Mouse (Mus musculus) embryonic facial prominence, embryonic 14.5 days (tissue): ENCODE measurements around the gene Rfx3. TPM values are rescaled to one million over a fixed set of nuclear protein-coding genes. Genes with fewer than 3 reads are reported as not detected.

ENCODE experiments used
- ATAC-seq: fragments of 200-750 bp; cut with Nextera tagmentation; 2 replicates; pipeline ENCODE4 v1.8.0; 2017; ENCODE audit warnings: low read depth, moderate number of reproducible peaks, moderate TSS enrichment
- DNase-seq: peaks from one replicate; pipeline ENCODE4 v3.0.0-alpha.2; 2015; ENCODE audit warnings: low spot score
- H3K27ac ChIP-seq: fragments of 300-500 bp; sonication (generic); replicated peaks from 2 replicates; pipeline ENCODE4 v1.5.1; 2014; ENCODE audit warnings: low read depth, mild to moderate bottlenecking, low read length, moderate library complexity
- H3K27me3 ChIP-seq: fragments of 300-500 bp; sonication (generic); replicated peaks from 2 replicates; pipeline ENCODE4 v1.6.1; 2014; ENCODE audit warnings: low read length; ENCODE audit not compliant: control insufficient read depth, insufficient read depth
- H3K36me3 ChIP-seq: fragments of 300-500 bp; sonication (generic); 2 replicates; pipeline ENCODE4 v1.6.1; 2014; ENCODE audit warnings: low read length, mixed read lengths; ENCODE audit not compliant: control insufficient read depth, insufficient read depth
- H3K4me1 ChIP-seq: fragments of 300-500 bp; sonication (generic); 2 replicates; pipeline ENCODE4 v1.6.1; 2014; ENCODE audit warnings: antibody characterized with exemption, low read length; ENCODE audit not compliant: control insufficient read depth, insufficient read depth
- H3K4me2 ChIP-seq: fragments of 300-500 bp; sonication (generic); 2 replicates; pipeline ENCODE4 v1.6.1; 2014; ENCODE audit warnings: low read depth, mild to moderate bottlenecking, low read length, moderate library complexity, mixed read lengths
- H3K4me3 ChIP-seq: fragments of 300-500 bp; sonication (generic); 2 replicates; pipeline ENCODE4 v1.5.1; 2014; ENCODE audit warnings: low read depth, mild to moderate bottlenecking, low read length
- H3K9ac ChIP-seq: fragments of 300-500 bp; sonication (generic); 2 replicates; pipeline ENCODE4 v1.6.1; 2014; ENCODE audit warnings: low read depth, mild to moderate bottlenecking, low read length, moderate library complexity, mixed read lengths
- H3K9me3 ChIP-seq: fragments of 300-500 bp; sonication (generic); 2 replicates; pipeline ENCODE4 v1.6.1; 2016; ENCODE audit warnings: low read length; ENCODE audit not compliant: control insufficient read depth
- WGBS: fragments of 180-500 bp; shearing (Covaris S2); extraction: QIAGEN DNeasy Blood & Tissue Kit; methylation state at CpG from one replicate; pipeline ENCODE4 v1.1.7; 2014; 5-methylcytosine and 5-hydroxymethylcytosine counted together
- polyA plus RNA-seq: library from polyadenylated mRNA; unstranded; fragments of >200 nt; fragmentation: Nextera tagmentation; extraction: Ambion mirVana; gene quantifications from 2 replicates; pipeline ENCODE4 v1.2.1, GENCODE M21; 2014

Gene Rfx3
- polyA plus RNA-seq, 1 experiment from 2014 or later = 9.1 TPM

GRCm38 (mm10) chr19:27902601-27903000, 108.4 kb downstream of the Rfx3 start:
- Histone ChIP-seq H3K9ac (no peak overlapping the region), H3K9me3 (no peaks in the 10 kb centered on the region), H3K36me3 (no peaks in the 10 kb centered on the region), H3K27me3 (no peaks in the 10 kb centered on the region), H3K4me2 (no peak overlapping the region), H3K4me3 (no peak overlapping the region), H3K27ac (no peak overlapping the region), H3K4me1 (no peaks in the 10 kb centered on the region)
- 81% methylated on average over 9 of the region's 9 CpGs for WGBS
- ATAC-seq (no peak), DNase-seq (no peak)

- Histone ChIP-seq H3K27me3 (no peaks in the 10 kb centered on the region), H3K4me2 (no peak overlapping the region), H3K36me3 (no peaks in the 10 kb centered on the region), H3K9ac (no peak overlapping the region), H3K4me3 (no peak overlapping the region), H3K4me1 (no peaks in the 10 kb centered on the region), H3K9me3 (no peaks in the 10 kb centered on the region), H3K27ac (no peak overlapping the region)
- WGBS = 75% methylated on average over 6 of the region's 6 CpGs
- ATAC-seq (no peak), DNase-seq (no peak)
Measured at GRCm38 (mm10) chr19:27901693-27902092, 109.3 kb downstream of the Rfx3 start.

DNA sequence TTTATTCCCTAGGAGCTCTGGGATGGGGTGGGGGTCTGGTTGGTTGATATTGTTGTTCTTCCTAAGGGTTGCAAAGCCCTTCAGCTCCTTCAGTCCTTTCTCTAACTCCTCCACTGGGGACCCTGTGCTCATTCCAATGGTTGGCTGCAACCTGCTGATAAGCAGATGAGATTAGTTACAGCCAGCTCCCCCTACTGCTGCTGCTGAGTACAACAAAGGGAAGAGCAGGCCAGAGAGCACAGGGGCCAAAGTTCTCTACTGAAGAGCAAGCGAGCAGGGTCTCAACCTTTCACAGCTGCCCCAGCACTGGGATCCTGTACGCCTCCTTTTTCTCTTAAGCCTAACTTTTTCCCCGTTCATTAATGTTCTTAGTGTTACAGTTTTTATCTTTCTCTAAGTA, 126.4 kb downstream of the Rfx3 start:
- Histone ChIP-seq H3K36me3 (no peaks in the 10 kb centered on the region), H3K27me3 (no peaks in the 10 kb centered on the region), H3K4me1 (no peaks in the 10 kb centered on the region), H3K4me2 (no peak overlapping the region), H3K9me3 (no peaks in the 10 kb centered on the region), H3K4me3 (no peak overlapping the region), H3K9ac (no peak overlapping the region), H3K27ac (no peak overlapping the region)
- no peak for DNase-seq
- no peak for ATAC-seq
- WGBS = 96% methylated on average over 3 of the region's 3 CpGs

DNA sequence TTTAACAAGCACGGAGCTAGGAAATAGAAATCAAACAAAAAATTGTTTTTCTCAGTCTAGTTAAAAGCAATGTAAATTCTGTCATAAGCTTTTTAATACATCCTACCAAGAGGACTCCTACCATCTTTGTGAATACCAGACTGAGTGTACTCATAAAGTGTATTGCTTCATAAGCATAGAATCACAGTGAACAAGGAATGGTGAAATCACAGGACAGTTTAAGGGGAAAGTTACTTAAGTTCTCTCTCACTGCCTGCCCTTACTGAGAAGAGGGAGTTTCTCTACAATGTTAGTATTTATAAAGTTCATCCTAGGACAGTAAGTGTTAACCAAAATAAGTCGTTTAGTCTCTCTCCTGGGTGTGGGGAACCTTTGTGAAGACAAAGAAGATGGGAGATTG, 133.5 kb downstream of the Rfx3 start:
- Histone ChIP-seq H3K9me3 (no peaks in the 10 kb centered on the region), H3K36me3 (no peaks in the 10 kb centered on the region), H3K27ac (no peak overlapping the region), H3K4me2 (no peak overlapping the region), H3K27me3 (no peaks in the 10 kb centered on the region), H3K4me3 (no peak overlapping the region), H3K9ac (no peak overlapping the region), H3K4me1 (no peaks in the 10 kb centered on the region)
- ATAC-seq = no peak
- no peak for DNase-seq
- WGBS = 91% methylated on average over 2 of the region's 2 CpGs

DNA sequence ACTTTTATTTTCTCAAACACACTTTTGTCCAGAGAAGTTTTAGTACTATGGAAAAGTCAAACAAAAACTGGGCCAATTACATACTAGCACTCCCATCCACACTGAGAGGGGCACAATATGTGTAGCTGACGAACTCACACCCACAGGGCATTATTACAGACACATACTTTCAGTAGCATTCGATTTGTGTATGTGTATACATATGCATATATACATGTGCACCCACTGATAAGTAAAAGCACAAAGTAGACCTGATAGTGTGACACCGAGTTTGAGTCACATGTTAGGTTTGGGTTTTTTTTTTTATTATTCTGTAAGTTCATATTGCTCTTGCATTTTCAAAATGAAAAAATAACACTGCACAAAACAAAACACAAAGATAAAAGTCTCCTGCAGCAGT, 140.2 kb downstream of the Rfx3 start:
- H3K9me3 ChIP-seq = no peaks in the 10 kb centered on the region
- H3K27me3 ChIP-seq = no peaks in the 10 kb centered on the region
- no peak overlapping the region for H3K9ac ChIP-seq
- ATAC-seq (no peak), DNase-seq (no peak)
- no peak overlapping the region for H3K4me2 ChIP-seq
- H3K4me3 ChIP-seq = no peak overlapping the region
- no peaks in the 10 kb centered on the region for H3K4me1 ChIP-seq
- no peaks in the 10 kb centered on the region for H3K36me3 ChIP-seq
- H3K27ac ChIP-seq = no peak overlapping the region
- WGBS = 90% methylated on average over 3 of the region's 3 CpGs

- Histone ChIP-seq H3K27ac (no peak overlapping the region), H3K9ac (no peak overlapping the region)
- DNase-seq = no peak
Measured at GRCm38 (mm10) chr19:27859641-27860040, 151.3 kb downstream of the Rfx3 start.

DNA sequence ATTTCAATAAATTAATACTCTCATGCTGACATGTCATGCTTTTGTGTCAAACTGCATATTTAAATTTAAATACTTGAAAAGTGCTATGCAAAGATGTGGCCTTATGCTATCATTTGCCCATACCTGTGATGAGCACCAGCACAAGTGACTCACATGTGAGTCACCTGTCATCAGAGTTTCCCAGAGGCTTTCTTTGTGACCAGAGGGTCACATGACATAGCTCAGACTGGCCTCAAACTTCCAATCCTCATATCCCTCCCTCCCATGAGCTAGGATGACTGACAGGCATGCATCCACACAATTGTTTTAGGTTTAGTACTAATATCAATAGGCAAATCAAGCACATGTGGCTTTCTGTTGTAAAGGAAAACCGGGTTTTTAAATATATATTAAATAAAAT, 162.0 kb downstream of the Rfx3 start:
- no peak overlapping the region for H3K27ac ChIP-seq
- no peak overlapping the region for H3K4me3 ChIP-seq
- H3K4me2 ChIP-seq = no peak overlapping the region
- H3K9me3 ChIP-seq = no peaks in the 10 kb centered on the region
- 0 out of 2 replicates have a peak, but pooled peaks cover 6% of the 10 kb centered on the region for H3K36me3 ChIP-seq
- DNase-seq (no peak), ATAC-seq (no peak)
- WGBS = 91% methylated on average over 1 of the region's 1 CpGs
- no peaks in the 10 kb centered on the region for H3K27me3 ChIP-seq
- no peaks in the 10 kb centered on the region for H3K4me1 ChIP-seq
- no peak overlapping the region for H3K9ac ChIP-seq

More at GRCm38 (mm10) chr19:27859641-27860040, 151.3 kb downstream of the Rfx3 start:
- Histone ChIP-seq H3K4me3 (no peak overlapping the region), H3K36me3 (no peaks in the 10 kb centered on the region), H3K4me2 (no peak overlapping the region), H3K27me3 (no peaks in the 10 kb centered on the region), H3K4me1 (no peaks in the 10 kb centered on the region), H3K9me3 (no peaks in the 10 kb centered on the region)
- no peak for ATAC-seq

- Histone ChIP-seq H3K4me3 (no peak overlapping the region), H3K9me3 (no peaks in the 10 kb centered on the region), H3K4me1 (no peaks in the 10 kb centered on the region), H3K27me3 (no peaks in the 10 kb centered on the region), H3K4me2 (no peak overlapping the region), H3K27ac (no peak overlapping the region), H3K36me3 (0 out of 2 replicates have a peak, but pooled peaks cover 6% of the 10 kb centered on the region), H3K9ac (no peak overlapping the region)
- ATAC-seq = no peak
- DNase-seq = no peak
- 86% methylated on average over 4 of the region's 4 CpGs for WGBS
Measured at GRCm38 (mm10) chr19:27847055-27847454, 163.9 kb downstream of the Rfx3 start.

GRCm38 (mm10) chr19:27838635-27839034, 172.3 kb downstream of the Rfx3 start:
- no peak overlapping the region for H3K9ac ChIP-seq
- H3K9me3 ChIP-seq = no peaks in the 10 kb centered on the region
- no peak overlapping the region for H3K4me2 ChIP-seq
- 67% methylated on average over 3 of the region's 3 CpGs for WGBS
- no peak for DNase-seq
- H3K27me3 ChIP-seq = no peaks in the 10 kb centered on the region
- no peaks in the 10 kb centered on the region for H3K4me1 ChIP-seq
- H3K4me3 ChIP-seq = no peak overlapping the region
- no peak overlapping the region for H3K27ac ChIP-seq
- ATAC-seq = no peak
- H3K36me3 ChIP-seq = no peaks in the 10 kb centered on the region
